Mouse (Mus musculus) hindlimb bud, embryonic 11.5 days (tissue): ENCODE data around the gene Clybl.

Experiments used
- DNase-seq: peaks from one replicate; pipeline ENCODE4 v3.0.0-alpha.2; 2012; ENCODE audit warnings: low read depth, low spot score; ENCODE audit errors: extremely low spot score

Gene Clybl

GRCm38 (mm10) chr14:122382281-122382680 is 200.8 kb downstream of the Clybl start:
- no peak for DNase-seq

- DNase-seq = no peak
Observed at GRCm38 (mm10) chr14:122383931-122384330, 202.4 kb downstream of the Clybl start.

- no peak for DNase-seq
Observed at GRCm38 (mm10) chr14:122384447-122385237, 203.1 kb downstream of the Clybl start.

GRCm38 (mm10) chr14:122385238-122385534 is 203.7 kb downstream of the Clybl start:
- no peak for DNase-seq

- DNase-seq = no peak
Observed at GRCm38 (mm10) chr14:122385758-122386157, 204.3 kb downstream of the Clybl start.

- DNase-seq = no peak
Observed at GRCm38 (mm10) chr14:122386281-122387130, 205.0 kb downstream of the Clybl start.

- DNase-seq = no peak
Observed at GRCm38 (mm10) chr14:122387781-122388180, 206.3 kb downstream of the Clybl start.

GRCm38 (mm10) chr14:122388431-122389031 is 207.0 kb downstream of the Clybl start:
- no peak for DNase-seq

GRCm38 (mm10) chr14:122389684-122390370 is 208.3 kb downstream of the Clybl start:
- no peak for DNase-seq

- no peak for DNase-seq
Observed at GRCm38 (mm10) chr14:122390935-122391334, 209.4 kb downstream of the Clybl start.

- no peak for DNase-seq
Observed at GRCm38 (mm10) chr14:122393119-122393518, 211.6 kb downstream of the Clybl start.

GRCm38 (mm10) chr14:122398676-122399075 is 217.2 kb downstream of the Clybl start:
- no peak for DNase-seq

GRCm38 (mm10) chr14:122399906-122400305 is 218.4 kb downstream of the Clybl start:
- no peak for DNase-seq

GRCm38 (mm10) chr14:122401886-122402285 is 220.4 kb downstream of the Clybl start:
- DNase-seq = no peak

GRCm38 (mm10) chr14:122402716-122403258 is 221.3 kb downstream of the Clybl start:
- no peak for DNase-seq

GRCm38 (mm10) chr14:122403422-122403940 is 222.0 kb downstream of the Clybl start:
- DNase-seq = no peak

- no peak for DNase-seq
Observed at GRCm38 (mm10) chr14:122404596-122405154, 223.2 kb downstream of the Clybl start.

GRCm38 (mm10) chr14:122405236-122405635 is 223.7 kb downstream of the Clybl start:
- no peak for DNase-seq

GRCm38 (mm10) chr14:122405897-122406540 is 224.5 kb downstream of the Clybl start:
- DNase-seq = no peak
